Mouse (Mus musculus): ENCODE results near the gene Rnf213.

The Rnf213 gene

DNA sequence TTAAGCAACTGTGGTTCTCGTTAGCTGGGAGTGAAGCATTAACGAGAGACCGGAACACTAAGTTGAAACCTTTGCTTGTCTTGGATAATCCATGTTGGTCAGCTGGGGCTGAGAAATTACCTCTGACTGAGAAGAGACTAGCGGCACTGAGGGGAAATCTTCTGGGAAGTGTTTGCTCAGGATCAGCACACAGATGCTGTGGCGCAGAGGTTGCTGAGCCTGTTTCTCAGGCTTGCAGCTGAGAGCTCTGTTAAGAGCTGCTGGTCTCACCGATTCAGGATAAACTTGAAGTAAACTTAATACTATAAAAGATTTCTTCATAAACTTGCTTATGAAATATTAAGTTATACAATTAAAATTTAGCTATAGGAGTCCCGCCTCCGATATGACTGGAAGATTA, 45.9 kb downstream of the Rnf213 start:
- DNase-seq: no peak

DNA sequence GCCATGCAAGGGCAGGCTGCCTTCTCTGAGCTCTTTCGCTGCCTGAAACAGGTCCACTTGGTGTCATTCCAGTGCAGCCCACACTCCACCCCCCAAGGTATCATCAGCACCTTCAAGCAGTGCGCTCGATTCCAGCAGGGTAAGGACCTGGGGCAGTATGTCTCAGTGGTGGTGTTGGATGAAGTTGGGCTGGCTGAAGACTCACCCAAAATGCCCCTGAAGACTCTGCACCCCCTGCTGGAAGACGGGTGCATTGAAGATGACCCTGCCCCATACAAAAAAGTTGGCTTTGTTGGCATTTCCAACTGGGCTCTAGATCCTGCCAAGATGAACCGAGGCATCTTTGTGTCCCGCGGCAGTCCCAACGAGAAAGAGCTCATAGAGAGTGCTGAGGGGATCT, 49.3 kb downstream of the Rnf213 start:
- no peak for DNase-seq

DNA sequence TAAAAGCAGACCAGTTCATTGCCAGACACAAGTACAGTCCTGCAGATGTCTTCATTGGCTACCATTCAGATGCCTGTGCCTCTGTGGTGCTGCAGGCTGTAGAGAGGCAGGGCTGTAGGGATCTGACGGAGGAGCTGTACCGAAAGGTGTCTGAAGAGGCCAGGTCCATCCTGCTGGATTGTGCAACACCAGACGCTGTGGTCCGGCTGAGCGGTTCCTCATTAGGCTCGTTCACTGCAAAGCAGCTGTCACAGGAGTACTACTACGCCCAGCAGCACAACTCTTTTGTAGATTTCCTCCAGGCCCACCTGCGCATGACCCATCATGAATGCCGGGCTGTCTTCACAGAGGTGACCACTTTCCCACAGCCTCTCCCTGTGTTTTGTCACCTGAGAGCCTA, 50.5 kb downstream of the Rnf213 start:
- no peak for DNase-seq

DNA sequence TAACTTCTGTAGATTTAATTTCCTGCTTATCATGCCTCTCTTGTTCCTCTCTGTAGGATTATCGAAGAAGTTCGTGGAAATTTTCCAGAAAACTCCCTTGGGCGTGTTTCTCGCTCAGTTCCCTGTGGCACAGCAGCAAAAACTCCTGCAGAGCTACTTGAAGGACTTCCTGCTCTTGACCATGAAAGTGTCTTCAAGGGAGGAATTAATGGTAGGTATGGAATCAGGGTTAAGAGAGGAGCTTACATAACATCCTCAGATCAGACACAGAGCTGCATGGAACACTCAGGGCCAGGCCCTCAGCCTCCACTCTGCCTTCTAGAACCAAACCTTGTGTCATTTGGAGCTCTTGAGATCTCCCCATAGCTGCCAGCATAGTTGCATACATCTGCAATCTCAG, 63.2 kb downstream of the Rnf213 start:
- DNase-seq: no peak

DNA sequence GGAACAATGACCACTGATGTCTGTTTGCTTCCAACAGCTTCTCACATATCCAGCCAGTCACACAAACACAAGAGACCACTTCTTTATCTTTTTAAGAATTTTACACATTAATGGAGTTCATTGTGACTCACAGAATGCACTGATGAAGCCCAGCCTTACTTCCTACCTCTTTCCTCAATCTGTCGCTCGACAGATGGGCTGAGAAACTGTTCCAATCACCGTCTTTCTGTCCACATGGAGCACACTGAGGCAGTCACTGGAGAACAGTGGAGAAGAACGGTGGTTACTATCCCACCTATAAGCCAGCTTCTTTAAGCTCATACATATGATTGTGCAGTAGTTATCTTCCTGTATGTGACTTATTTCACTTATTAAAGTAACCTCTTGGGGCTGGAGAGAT, 85.0 kb downstream of the Rnf213 start:
- DNase-seq: no peak

DNA sequence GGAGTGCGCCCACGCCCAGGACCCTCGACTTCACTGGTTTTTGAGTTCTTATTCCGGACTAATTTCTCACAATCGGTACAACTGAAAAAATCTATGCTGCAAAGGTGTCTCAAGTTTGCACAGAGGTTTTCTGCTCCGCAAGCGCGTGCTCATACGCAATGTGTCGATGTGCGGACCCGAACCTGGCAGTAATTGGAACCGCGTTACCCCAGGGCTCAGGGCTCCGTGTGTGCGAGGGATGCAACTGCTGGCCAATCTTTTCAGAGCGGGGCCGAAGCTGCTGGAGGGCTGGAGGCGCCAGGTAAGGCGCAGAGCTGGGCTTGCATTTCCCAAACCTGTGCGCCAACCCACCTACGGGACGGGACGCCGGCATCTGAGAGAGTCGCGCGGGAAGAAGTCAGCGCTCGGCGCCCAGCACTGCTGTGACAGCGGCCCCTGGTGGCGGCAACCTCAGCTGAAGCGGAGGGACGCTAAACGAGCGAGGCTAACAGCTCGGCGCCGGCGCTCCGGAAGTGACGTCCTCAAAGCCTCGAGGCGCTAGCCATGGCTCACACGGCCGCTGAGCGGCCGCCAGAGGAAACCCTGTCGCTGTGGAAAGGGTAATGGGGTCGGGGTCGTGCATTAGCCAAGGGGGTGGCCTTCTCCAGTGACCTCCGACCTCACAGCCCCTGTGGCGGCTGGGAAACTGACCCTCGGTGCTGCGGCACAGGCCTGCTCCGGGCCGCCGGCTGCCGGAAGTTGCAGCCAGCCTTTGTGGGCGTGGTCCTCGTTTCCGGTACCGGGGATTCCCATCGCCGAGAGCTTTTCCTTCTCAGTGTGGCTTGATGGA, 98.2 kb downstream of the Rnf213 start, which contains the start of gene Endov:
Gene Endov (plus strand): TSS at position 487 of the 829 bp plus-strand sequence.
- DNase-seq: peak; percentile 100

DNA sequence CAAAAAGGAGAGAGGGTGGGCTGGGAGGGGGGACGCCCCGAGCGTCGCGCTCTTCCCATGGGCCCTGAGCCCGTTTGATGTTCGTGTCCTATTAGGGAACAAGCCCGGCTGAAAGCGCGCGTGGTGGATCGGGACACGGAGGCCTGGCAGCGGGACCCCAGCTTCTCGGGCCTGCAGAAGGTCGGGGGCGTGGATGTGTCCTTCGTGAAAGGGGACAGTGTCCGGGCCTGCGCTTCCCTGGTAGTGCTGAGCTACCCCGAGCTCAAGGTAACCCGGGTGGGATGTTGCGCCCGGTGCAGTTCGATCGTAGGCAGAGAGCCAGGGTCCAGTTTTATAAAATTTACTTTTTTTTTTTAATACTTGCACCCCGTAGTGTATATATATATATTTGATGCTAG, 98.8 kb downstream of the Rnf213 start:
- peak; percentile 41 for DNase-seq

DNA sequence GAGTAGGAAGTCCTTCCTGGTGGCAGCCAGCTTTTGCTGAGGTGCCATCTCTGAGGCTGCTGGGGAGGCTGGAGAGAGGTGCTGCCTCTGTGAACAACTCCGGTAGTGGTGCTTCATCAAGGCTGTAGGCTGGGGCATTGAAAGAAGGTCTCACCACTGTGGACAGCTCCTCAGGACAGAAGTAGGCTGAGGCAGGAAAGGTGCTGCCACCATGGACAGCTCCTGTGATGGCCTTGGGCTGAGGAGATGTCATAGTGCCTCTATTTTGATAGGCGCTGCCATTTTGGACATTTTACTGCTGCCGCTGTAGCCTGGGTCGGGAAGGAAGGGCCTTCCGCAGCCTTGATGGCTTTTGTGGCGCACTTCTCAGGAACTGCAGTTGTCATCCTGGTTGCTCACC, 99.9 kb downstream of the Rnf213 start:
- DNase-seq: no peak

DNA sequence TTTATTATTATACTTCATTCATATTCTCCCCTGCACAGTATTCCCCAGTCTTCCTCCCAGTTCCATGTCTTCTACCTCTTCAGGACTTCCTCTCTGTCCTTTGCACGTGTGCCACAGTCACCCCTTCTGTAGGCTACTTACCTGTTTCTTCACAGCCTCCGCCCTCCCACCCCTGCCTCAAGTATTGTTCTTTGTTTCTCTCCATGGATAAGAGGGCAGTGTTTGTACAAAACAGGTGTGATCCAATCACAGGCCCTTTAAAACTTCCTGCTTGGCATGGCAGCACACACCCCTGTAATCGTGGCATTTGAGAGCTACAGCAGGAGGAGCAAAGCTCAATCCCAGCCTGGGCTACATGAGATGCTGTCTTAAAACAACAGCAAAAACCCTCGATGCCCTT, 100.6 kb downstream of the Rnf213 start:
- DNase-seq: no peak

DNA sequence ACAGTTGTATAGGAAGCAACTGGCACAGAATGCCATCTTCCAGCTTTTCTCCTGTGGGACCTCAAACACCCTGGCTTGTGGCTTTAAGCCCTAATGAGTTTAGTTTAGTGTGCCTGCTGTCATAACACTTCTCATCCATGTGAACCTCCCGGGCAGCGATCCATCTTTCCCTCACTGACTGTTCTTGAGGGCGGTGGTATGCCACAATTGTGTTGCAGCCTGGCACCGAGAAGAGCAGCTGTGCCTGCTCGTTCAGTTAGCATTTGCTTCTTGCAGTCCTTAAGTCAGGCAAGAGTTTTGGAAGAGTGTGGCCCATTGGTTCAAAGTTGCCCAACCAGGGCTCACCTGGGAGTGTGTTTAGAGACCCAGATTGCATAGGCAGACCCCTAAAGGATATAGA, 103.2 kb downstream of the Rnf213 start:
- DNase-seq: no peak

DNA sequence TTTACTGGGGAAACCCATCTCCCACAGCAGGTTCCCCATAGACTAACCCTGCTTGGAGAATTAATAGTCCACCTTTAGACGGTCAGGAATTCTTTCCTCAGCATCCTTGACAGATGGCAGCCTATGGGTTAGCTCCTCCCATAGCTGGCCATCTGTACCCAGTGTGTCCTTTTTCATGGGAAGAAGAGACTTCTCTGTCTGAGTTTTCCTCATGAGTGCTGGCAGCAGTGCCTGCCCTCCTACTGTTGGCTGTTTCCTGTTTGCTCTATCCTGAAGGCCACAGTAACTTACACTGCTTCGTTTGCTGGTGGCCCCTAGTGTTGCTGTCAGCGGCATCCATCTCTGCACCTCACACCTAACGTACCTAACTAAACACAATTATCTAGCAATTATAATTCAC, 104.6 kb downstream of the Rnf213 start:
- DNase-seq: no peak

DNA sequence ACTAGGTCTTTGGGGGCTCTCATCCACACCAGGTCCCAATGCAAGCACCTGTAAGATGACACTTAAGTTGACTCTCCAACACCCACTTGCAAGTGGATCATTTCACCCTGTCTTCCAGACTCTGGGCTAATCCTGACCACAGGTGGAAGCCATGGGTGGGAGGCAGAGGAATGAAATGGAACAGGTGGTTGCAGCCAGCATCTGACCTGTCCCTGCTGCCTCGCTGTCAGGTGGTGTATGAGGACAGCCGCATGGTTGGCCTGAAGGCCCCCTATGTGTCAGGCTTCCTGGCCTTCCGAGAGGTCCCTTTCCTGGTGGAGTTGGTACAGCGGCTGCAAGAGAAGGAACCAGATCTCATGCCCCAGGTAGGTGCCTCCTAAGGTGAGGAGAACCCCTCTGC, 106.4 kb downstream of the Rnf213 start:
- no peak for DNase-seq

DNA sequence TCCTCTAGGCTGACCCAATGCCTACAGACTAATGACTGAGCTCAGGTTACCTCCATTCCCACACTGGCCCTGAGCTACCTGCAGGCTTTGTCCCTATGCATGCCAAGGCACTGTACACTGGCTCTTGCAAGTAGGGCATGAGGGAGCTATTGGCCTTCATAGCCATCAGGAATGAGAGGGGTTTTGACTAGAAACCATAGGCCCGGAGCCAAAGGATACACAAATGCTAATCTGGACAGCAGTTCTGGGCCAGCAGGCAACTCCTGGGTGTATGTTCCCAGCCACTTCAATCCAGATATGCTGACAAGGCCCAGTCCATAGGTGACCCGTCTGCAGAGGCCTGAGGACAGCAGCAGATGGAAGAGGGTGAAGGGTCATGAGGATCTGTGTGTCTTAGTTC, 107.1 kb downstream of the Rnf213 start:
- DNase-seq: no peak

DNA sequence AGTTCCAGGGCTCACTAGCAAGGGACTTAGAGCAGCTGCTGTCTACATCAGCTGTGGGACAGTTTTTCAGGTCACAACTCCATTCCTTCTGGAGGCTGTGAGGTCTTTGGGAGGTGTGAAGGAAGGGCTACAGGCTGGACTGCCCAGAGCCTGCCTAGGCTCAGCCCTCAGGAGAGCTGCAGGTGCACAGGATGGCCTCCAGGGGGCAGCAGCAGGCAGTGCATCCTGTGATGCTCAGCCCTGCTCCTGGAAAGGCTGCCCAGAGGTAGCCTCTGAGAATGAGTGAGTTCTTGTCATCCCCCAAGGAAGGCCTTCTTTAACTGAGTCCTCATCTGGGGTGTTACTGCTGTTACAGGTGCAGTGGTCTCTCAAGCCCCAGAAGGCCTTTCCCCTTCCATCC, 110.8 kb downstream of the Rnf213 start:
- peak; percentile 86 for DNase-seq

DNA sequence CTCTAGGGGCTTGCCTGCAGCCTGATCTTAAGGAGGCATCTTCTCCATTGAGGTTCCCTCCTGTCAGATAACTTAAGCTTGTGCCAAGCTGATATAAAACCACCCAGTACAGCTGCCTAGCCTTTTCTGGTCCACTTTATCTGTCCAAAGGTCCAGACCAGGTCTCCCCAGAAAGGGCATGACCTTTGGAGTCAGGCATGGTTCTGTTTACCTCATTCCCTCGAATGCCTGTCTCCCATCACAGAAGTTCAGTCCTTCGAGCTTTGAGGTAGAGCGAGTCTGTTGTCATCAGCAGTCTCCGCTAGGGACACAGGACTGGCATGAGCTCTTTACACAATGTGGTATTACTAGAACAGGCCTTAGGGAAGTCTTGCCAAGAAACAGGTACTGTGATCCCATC, 113.5 kb downstream of the Rnf213 start:
- DNase-seq: no peak

DNA sequence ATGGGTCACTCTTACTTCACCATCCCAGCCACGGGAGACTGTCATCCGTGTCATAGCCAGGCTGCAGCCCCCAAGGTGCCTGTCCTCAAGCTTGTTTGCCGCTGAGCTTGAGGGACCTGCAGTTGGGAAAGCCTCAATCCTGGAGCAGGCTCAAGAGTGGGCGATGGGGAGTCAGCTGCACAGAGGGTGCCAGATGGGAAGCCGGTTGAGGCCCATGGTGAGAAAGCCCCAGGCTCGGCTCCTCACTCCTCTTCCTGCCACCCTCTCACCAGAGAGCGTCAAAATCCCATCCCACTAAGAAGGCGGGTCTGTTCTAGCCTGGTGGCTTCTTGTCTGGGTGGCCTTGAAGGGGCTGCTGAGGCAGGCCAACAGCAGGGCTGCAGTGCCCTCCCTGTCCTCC, 114.9 kb downstream of the Rnf213 start:
- no peak for DNase-seq

DNA sequence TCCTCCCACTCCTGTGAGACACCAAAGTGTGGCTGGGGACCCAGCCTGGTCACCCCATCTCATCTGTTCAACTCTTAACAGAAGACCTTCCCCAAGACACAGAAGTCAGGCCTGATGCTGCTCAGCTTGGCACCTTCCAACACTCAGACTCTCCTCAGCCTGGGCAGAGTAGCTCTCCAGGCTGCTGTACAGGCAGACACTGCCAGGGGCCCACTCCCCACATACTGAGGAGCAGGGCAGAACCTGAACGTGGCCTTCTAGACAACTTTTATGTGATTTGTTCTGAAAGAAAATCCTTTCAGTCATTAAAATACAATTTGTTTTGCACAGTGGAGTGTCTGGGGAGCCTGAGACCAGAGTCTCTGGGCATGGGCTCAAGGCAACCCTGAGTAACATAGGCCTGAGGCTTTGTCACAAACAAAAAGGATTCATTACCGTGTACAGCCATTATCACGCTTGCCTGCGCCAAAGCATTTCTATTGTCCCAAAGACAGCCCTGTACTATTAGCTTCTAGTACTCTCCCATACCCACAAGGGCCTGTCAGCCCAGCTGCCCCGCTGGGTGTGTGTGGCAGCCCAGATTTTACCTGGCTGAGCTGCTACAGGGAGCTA, 116.4 kb downstream of the Rnf213 start:
- no peak for DNase-seq

DNA sequence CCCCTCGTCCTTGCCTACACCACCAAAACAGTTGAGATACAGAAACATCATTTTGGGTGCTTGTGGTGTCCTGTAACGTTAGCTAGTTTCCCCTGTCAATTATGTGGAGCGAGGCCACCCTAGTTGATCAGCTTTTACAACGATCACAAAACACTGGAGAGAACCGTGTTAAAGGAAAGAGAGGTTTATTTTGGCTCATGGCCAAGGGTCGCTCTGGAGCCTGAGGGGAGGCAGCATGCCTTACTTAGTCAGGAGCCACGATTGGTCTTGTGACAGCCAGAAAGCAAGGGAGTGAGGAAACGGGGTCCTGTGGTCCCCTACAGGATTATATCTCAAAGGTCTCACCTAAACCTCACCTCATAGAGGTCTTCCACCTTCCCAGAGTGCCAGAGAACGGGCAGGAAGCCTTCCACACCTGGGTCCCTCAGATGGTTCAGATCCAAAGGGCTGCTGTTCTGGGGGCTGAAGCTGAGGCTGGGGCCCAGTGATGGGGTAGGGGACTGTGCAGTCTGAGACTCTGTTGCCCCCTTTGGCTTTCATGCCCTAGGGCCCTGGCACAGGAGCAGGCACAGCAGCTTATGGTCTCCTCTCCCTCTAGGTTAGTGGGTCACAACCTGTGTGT, 120.2 kb downstream of the Rnf213 start:
- no peak for DNase-seq

DNA sequence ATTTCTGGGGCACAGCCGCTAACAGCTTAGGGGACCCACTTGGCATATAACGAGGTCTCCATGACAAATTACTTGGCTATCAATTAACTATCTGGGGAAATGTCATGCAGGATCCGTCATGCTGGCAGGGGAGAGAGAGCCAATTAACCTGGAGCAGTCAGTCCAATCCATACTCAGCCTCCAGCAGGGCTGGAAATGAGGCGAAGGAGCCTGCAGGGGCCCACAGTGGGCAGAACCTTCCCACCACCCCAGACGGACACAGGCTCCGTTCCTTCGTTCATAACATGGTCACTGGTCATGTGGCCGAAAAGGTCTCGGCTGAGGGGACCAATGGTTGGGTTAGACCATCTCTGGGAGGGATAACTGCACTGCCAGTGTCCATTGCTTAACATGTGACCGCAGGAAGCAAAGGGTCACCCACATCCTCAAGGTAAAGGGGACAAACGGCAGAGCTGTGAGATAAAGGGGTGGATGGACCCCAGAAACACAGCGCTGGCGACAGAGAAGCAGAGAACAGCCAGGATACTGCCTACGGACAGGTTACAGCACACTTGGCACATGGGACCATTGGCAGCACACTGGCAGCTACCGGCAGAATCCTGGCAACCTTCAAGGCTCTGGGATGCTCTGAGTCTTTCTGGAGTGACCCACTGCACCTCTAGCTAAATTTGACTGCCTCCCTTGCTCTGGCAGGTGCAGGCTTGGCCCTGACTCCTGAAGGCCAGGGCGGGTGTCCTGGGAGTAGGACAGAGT, 121.4 kb downstream of the Rnf213 start:
- no peak for DNase-seq

DNA sequence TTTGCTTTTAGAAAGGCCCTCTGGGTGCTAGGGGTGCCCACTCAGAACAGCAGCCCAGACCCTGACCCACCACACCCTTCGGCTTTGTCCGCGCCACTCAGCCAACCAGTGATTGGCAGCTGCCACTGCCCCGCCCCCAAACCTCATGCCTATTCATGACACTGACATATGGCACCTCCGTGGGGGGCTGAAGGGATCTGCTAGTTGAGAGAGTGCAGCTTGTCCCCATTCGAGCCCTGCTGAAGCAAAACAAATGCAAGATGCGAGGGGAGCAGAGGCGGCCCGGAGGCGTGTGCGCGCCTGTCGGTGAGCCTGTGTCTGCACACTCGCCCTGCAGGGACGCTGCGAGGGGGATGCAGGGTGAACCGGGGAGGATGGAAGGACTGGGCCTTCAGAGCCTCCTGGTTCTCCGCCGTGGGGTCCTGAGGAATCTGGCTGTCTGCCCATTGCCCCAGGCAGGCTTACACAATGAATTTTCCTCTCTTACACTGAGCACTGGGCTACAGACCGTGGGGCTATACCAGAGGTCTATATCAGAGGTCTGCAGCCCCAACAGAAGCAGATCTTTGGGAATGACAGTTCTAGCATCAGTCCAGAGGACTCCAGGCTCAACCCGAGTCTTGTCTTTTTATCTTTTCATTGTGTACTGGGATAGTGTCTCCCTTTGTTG, 122.2 kb downstream of the Rnf213 start:
- peak; percentile 41 for DNase-seq

DNA sequence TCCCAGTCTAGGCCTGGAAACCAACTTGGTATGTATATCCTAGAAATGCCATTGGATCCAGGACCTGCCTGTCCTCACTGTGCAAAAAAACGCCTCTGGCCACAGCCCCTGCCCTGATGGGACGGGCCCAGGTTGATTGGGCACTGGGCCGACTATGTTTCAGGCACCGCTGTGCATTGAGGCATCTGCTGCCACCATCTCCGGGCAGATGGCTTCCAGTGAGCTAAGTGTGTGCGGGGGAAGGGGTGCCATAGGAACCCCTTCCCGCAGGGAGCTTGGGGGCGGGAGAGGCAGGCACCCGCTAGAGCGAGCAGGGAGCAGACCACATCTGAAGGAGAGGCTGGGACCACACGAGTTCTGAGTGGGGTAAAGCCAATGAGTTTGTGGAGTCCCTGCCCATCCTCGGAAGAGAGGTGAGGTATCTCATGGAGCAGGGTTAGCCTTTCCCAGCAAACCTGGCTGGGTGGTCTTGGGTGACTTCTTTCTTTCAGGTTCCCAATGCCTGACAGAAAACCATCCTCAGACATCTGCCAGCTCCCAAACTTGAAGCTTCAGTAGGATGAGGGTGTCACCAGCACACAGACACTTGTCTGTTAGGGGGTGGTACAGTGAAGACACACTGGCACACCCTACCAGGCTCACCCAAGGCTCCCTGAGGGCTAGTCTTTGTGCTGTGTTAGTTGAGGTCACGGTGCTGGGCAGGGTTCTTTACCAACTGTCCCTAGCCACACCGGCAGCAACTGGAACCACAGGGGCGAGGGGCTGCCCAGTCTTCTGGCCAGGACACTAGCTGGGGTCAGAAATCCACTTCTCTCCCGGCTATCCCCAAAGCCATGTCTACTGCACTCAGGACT, 123.2 kb downstream of the Rnf213 start:
- DNase-seq: no peak
